Mouse (Mus musculus): ENCODE measurements around the gene Cog8.

- TF ChIP-seq CTCF (IDR thresholded peaks at IDR 0.05; ENCODE audit: low read depth): peak; percentile 97
- no peak for TF ChIP-seq EP300 (IDR thresholded peaks at IDR 0.05; ENCODE audit: low read depth)
Measured at GRCm38 (mm10) chr8:107002532-107002931, 54.0 kb downstream of the Cog8 start.

All from liver, embryonic 14.5 days (tissue).